Mouse (Mus musculus) liver, postnatal 0 days (tissue): ENCODE measurements around the gene H2-Eb1. TPM values are rescaled to one million over a fixed set of nuclear protein-coding genes. Genes with fewer than 3 reads are reported as not detected.

Experiments used
- ATAC-seq: fragments of 200-750 bp; cut with Nextera tagmentation; 2 replicates; pipeline ENCODE4 v1.8.0; 2017; ENCODE audit warnings: mild to moderate bottlenecking, moderate library complexity
- DNase-seq: peaks from one replicate; pipeline ENCODE4 v3.0.0-alpha.2; 2016
- H3K27ac ChIP-seq: fragments of 300-500 bp; sonication (generic); 2 replicates; pipeline ENCODE4 v1.5.1; 2014; ENCODE audit warnings: antibody characterized with exemption, moderate library complexity, mild to moderate bottlenecking, low read depth
- H3K27me3 ChIP-seq: fragments of 300-500 bp; sonication (generic); 2 replicates; pipeline ENCODE4 v1.6.1; 2014; ENCODE audit warnings: low read length, control low read depth, mixed read lengths; ENCODE audit not compliant: insufficient read depth
- H3K36me3 ChIP-seq: fragments of 300-500 bp; sonication (generic); replicated peaks from 2 replicates; pipeline ENCODE4 v1.6.1; 2014; ENCODE audit warnings: mild to moderate bottlenecking, control low read depth, low read length, moderate library complexity, mixed read lengths; ENCODE audit not compliant: insufficient read depth
- H3K4me1 ChIP-seq: fragments of 300-500 bp; sonication (generic); 2 replicates; pipeline ENCODE4 v1.6.1; 2014; ENCODE audit warnings: antibody characterized with exemption, mild to moderate bottlenecking, control low read depth; ENCODE audit not compliant: insufficient read depth
- H3K4me2 ChIP-seq: fragments of 300-500 bp; sonication (generic); 2 replicates; pipeline ENCODE4 v1.6.1; 2014; ENCODE audit warnings: low read depth, mild to moderate bottlenecking, low read length, moderate library complexity, mixed read lengths
- H3K4me3 ChIP-seq: fragments of 300-500 bp; sonication (generic); 2 replicates; pipeline ENCODE4 v1.5.1; 2014; ENCODE audit warnings: low read depth, low read length
- H3K9ac ChIP-seq: fragments of 300-500 bp; sonication (generic); replicated peaks from 2 replicates; pipeline ENCODE4 v1.6.1; 2014; ENCODE audit warnings: mild to moderate bottlenecking, moderate library complexity
- H3K9me3 ChIP-seq: fragments of 300-500 bp; sonication (generic); 2 replicates; pipeline ENCODE4 v1.6.1; 2016; ENCODE audit warnings: mild to moderate bottlenecking, control low read depth, low read length, mixed read lengths
- CTCF ChIP-seq: sonication (generic); IDR thresholded peaks from 2 replicates; pipeline ENCODE4 v1.5.1; 2016; ENCODE audit warnings: antibody characterized with exemption, low read depth
- EP300 ChIP-seq: IDR thresholded peaks from 2 replicates; pipeline ENCODE4 v1.6.1; 2016; ENCODE audit warnings: antibody characterized with exemption, low read depth, mild to moderate bottlenecking
- whole genome bisulfite sequencing: fragments of 180-500 bp; shearing (Covaris S2); extraction: QIAGEN DNeasy Blood & Tissue Kit; methylation state at CpG from one replicate; pipeline ENCODE4 v1.1.7; 2014; ENCODE audit not compliant: insufficient replicate concordance; 5-methylcytosine and 5-hydroxymethylcytosine counted together
- polyA plus RNA-seq: library from polyadenylated mRNA; unstranded; fragments of >200 nt; fragmentation: Nextera tagmentation; extraction: Ambion mirVana; gene quantifications from 2 replicates; pipeline ENCODE4 v1.2.1, GENCODE M21; 2015

The H2-Eb1 gene
- polyA plus RNA-seq, 1 experiment from 2014 or later = 9.3 TPM

- Histone ChIP-seq H3K4me2 (no peak overlapping the region), H3K27ac (no peak overlapping the region), H3K9ac (no peak overlapping the region), H3K9me3 (no peaks in the 10 kb centered on the region), H3K27me3 (peaks cover 3% of the 10 kb centered on the region; the same call in 1 of the 2 replicates), H3K4me1 (no peaks in the 10 kb centered on the region), H3K36me3 (no peaks in the 10 kb centered on the region), H3K4me3 (no peak overlapping the region)
- TF ChIP-seq CTCF (no peak), EP300 (no peak)
- DNase-seq (no peak), ATAC-seq (no peak)
- 73% methylated on average over 4 of the region's 4 CpGs for WGBS
Measured at GRCm38 (mm10) chr17:34344882-34345281, 39.2 kb downstream of the H2-Eb1 start.

- DNase-seq = no peak
- no peaks in the 10 kb centered on the region for H3K4me1 ChIP-seq
- WGBS = 70% methylated on average over 7 of the region's 7 CpGs
- no peak overlapping the region for H3K27ac ChIP-seq
- H3K4me2 ChIP-seq = no peak overlapping the region
- H3K27me3 ChIP-seq = peaks cover 4% of the 10 kb centered on the region; the same call in 1 of the 2 replicates
- TF ChIP-seq CTCF (no peak), EP300 (no peak)
- no peaks in the 10 kb centered on the region for H3K9me3 ChIP-seq
- no peak overlapping the region for H3K9ac ChIP-seq
- ATAC-seq = no peak
- H3K4me3 ChIP-seq = no peak overlapping the region
- H3K36me3 ChIP-seq = no peaks in the 10 kb centered on the region
Measured at GRCm38 (mm10) chr17:34345486-34345885, 39.8 kb downstream of the H2-Eb1 start.

- H3K9me3 ChIP-seq = no peaks in the 10 kb centered on the region
- H3K27ac ChIP-seq = no peak overlapping the region
- H3K36me3 ChIP-seq = no peaks in the 10 kb centered on the region
- no peak overlapping the region for H3K4me3 ChIP-seq
- H3K27me3 ChIP-seq = peaks cover 4% of the 10 kb centered on the region; the same call in 1 of the 2 replicates
- no peak for TF ChIP-seq CTCF
- no peak for TF ChIP-seq EP300
- 33% methylated on average over 3 of the region's 3 CpGs for WGBS
- no peaks in the 10 kb centered on the region for H3K4me1 ChIP-seq
- H3K4me2 ChIP-seq = no peak overlapping the region
- ATAC-seq = no peak
- no peak for DNase-seq
- H3K9ac ChIP-seq = no peak overlapping the region
Measured at GRCm38 (mm10) chr17:34346041-34346440, 40.4 kb downstream of the H2-Eb1 start.

GRCm38 (mm10) chr17:34347606-34348308 lies 42.1 kb downstream of the H2-Eb1 start:
- Histone ChIP-seq H3K36me3 (no peaks in the 10 kb centered on the region), H3K4me2 (no peak overlapping the region), H3K4me3 (no peak overlapping the region), H3K27ac (no peak overlapping the region), H3K27me3 (peaks cover 4% of the 10 kb centered on the region; the same call in 1 of the 2 replicates), H3K9me3 (no peaks in the 10 kb centered on the region), H3K9ac (no peak overlapping the region), H3K4me1 (no peaks in the 10 kb centered on the region)
- TF ChIP-seq CTCF (no peak), EP300 (no peak)
- DNase-seq = peak; percentile 62
- WGBS = 25% methylated on average over 6 of the region's 6 CpGs
- ATAC-seq = peak; percentile 57; the same call in 1 of the 2 replicates

- 0% methylated on average over 4 of the region's 4 CpGs for WGBS
- TF ChIP-seq EP300 (no peak), CTCF (peak; percentile 92)
- peaks cover 1% of the 10 kb centered on the region for H3K4me1 ChIP-seq
Measured at GRCm38 (mm10) chr17:34349429-34349828, 43.8 kb downstream of the H2-Eb1 start.

GRCm38 (mm10) chr17:34354539-34354938 lies 48.9 kb downstream of the H2-Eb1 start, which contains the start of gene Btnl2:
TSS of gene Btnl2 (plus strand) at chr17:34354822.
- DNase-seq (no peak), ATAC-seq (no peak)
- Histone ChIP-seq H3K4me1 (peaks cover 11% of the 10 kb centered on the region), H3K36me3 (no peaks in the 10 kb centered on the region), H3K4me2 (peak within 1 kb of the TSS; percentile 11; the same call in 1 of the 2 replicates), H3K27me3 (peaks cover 4% of the 10 kb centered on the region; the same call in 1 of the 2 replicates), H3K27ac (peak within 1 kb of the TSS; percentile 70), H3K9me3 (no peaks in the 10 kb centered on the region), H3K9ac (no peak within 1 kb of the TSS), H3K4me3 (no peak within 1 kb of the TSS)
- TF ChIP-seq CTCF (no peak), EP300 (no peak)
- 68% methylated on average over 5 of the region's 5 CpGs for WGBS

More at GRCm38 (mm10) chr17:34349429-34349828, 43.8 kb downstream of the H2-Eb1 start:
- no peaks in the 10 kb centered on the region for H3K36me3 ChIP-seq
- H3K4me3 ChIP-seq = no peak overlapping the region
- no peaks in the 10 kb centered on the region for H3K9me3 ChIP-seq
- H3K27ac ChIP-seq = no peak overlapping the region
- peak; percentile 83 for DNase-seq
- peaks cover 4% of the 10 kb centered on the region; the same call in 1 of the 2 replicates for H3K27me3 ChIP-seq
- no peak for ATAC-seq
- no peak overlapping the region for H3K4me2 ChIP-seq
- no peak overlapping the region for H3K9ac ChIP-seq
